Comparison of ENCODE assay signal across 9 mouse cellular contexts in genomic region chrX:86490309-86490708, GRCm38 (mm10).
DNase-seq lines count a peak whose midpoint lies in the region; ATAC-seq and TF ChIP-seq lines count a peak whose summit lies in the region.
"Had no signal": no experiment of that assay in that cellular context is flagged by ENCODE, and none has a peak within 500 bp of the region (broad histone marks: within the 10 kb centered on the region; RNA-seq: fewer than 3 reads in every experiment).

No protein-coding gene starts in this region.

- ATAC-seq in kidney, embryonic 14.5 days (ENCODE audit: low FRiP score, low TSS enrichment): no peak
- ATAC-seq in Patski: no peak
- no peak for ATAC-seq in liver, embryonic 14.5 days (ENCODE audit: insufficient read depth)
- no peak for ATAC-seq in erythroblast, adult 5-6 weeks (replicated peaks; ENCODE audit: low FRiP score, poor library complexity, severe bottlenecking)

- H3K4me2 ChIP-seq in kidney, embryonic 14.5 days (replicated peaks; ENCODE audit: low read depth, low read length): no peak overlapping the region
- no peak overlapping the region for H3K4me2 ChIP-seq in liver, embryonic 14.5 days (ENCODE audit: low read depth)
- H3K4me2 ChIP-seq: embryonic facial prominence, embryonic 13.5 days had no signal

- DNase-seq in kidney, adult 11 months: peak; percentile 6
- DNase-seq in 416B (ENCODE audit: low read depth): peak; percentile 55
- no peak for DNase-seq in Patski (ENCODE audit: low read depth, low spot score)
- peak; percentile 57 to 60 for DNase-seq in cerebellum, postnatal 10 days
- DNase-seq in liver, embryonic 14.5 days (ENCODE audit: low read depth in 3 of 3, low spot score in 3 of 3): no peak
- DNase-seq in urinary bladder, postnatal 36 days (ENCODE audit: low spot score in 2 of 2): no peak

- in situ Hi-C loops in Patski (cut with MboI; ENCODE audit: low pct_unique_long_range_greater_than_20kb): no loop called here

- TF ChIP-seq EP300 in liver, embryonic 14.5 days (IDR thresholded peaks at IDR 0.05; ENCODE audit: low read depth): no peak

- TF ChIP-seq CTCF in Patski (IDR thresholded peaks at IDR 0.05): peak; percentile 57
- TF ChIP-seq CTCF in liver, embryonic 14.5 days (IDR thresholded peaks at IDR 0.05; ENCODE audit: low read depth): peak; percentile 50

- CTCF ChIA-PET in Patski (lab: Charles Lee): no interaction called here

- H3K36me3 ChIP-seq in kidney, embryonic 14.5 days (ENCODE audit: control insufficient read depth, insufficient read depth, low read length): no peaks in the 10 kb centered on the region
- no peaks in the 10 kb centered on the region for H3K36me3 ChIP-seq in liver, embryonic 14.5 days (replicated peaks; ENCODE audit: control insufficient read depth, insufficient read depth, low read depth)
- H3K36me3 ChIP-seq: embryonic facial prominence, embryonic 13.5 days had no signal

- H3K27ac ChIP-seq in kidney, embryonic 14.5 days (ENCODE audit: low read depth, low read length): no peak overlapping the region
- no peak overlapping the region for H3K27ac ChIP-seq in liver, embryonic 14.5 days
- H3K27ac ChIP-seq: embryonic facial prominence, embryonic 13.5 days had no signal

- 22% methylated on average over 3 of the region's 3 CpGs for WGBS in kidney, embryonic 14.5 days
- WGBS in liver, embryonic 14.5 days (ENCODE audit: insufficient replicate concordance): 10% methylated on average over 3 of the region's 3 CpGs

- no peak overlapping the region for H3K4me3 ChIP-seq in kidney, embryonic 14.5 days (ENCODE audit: low read length)
- no peak overlapping the region for H3K4me3 ChIP-seq in liver, embryonic 14.5 days (ENCODE audit: insufficient read depth in 1 of 2, low read depth in 2 of 2, low read length in 2 of 2)
- H3K4me3 ChIP-seq: embryonic facial prominence, embryonic 13.5 days had no signal

- POLR2A ChIA-PET in Patski (lab: Charles Lee): no interaction called here

- H3K9me3 ChIP-seq in kidney, embryonic 14.5 days (ENCODE audit: control insufficient read depth, low read length): no peaks in the 10 kb centered on the region
- no peaks in the 10 kb centered on the region for H3K9me3 ChIP-seq in liver, embryonic 14.5 days (ENCODE audit: control insufficient read depth, low read length)
- H3K9me3 ChIP-seq: embryonic facial prominence, embryonic 13.5 days had no signal

- H3K4me1 ChIP-seq in kidney, embryonic 14.5 days (ENCODE audit: control insufficient read depth, insufficient read depth, low read length): no peaks in the 10 kb centered on the region
- H3K4me1 ChIP-seq in liver, embryonic 14.5 days (replicated peaks; ENCODE audit: control insufficient read depth in 2 of 2, insufficient read depth in 2 of 2, low read length in 1 of 2): no peaks in the 10 kb centered on the region
- H3K4me1 ChIP-seq: embryonic facial prominence, embryonic 13.5 days had no signal

- no peaks in the 10 kb centered on the region for H3K27me3 ChIP-seq in kidney, embryonic 14.5 days (ENCODE audit: control insufficient read depth, insufficient read depth, low read length)
- H3K27me3 ChIP-seq in Patski: peaks cover 16% of the 10 kb centered on the region
- no peaks in the 10 kb centered on the region for H3K27me3 ChIP-seq in liver, embryonic 14.5 days (ENCODE audit: control insufficient read depth, insufficient read depth, low read length)
- H3K27me3 ChIP-seq: embryonic facial prominence, embryonic 13.5 days had no signal

- no peak overlapping the region for H3K9ac ChIP-seq in kidney, embryonic 14.5 days (ENCODE audit: low read depth, low read length)
- H3K9ac ChIP-seq in liver, embryonic 14.5 days (replicated peaks): no peak overlapping the region
- H3K9ac ChIP-seq: embryonic facial prominence, embryonic 13.5 days had no signal

Comparison
In these comparisons a context has a peak if more than half of its experiments do, and no peak if none do; other contexts are left out.
1. DNase-seq: peak in kidney, adult 11 months (single experiment), 416B (single experiment) and cerebellum, postnatal 10 days (2 of 2); none in Patski (single experiment), liver, embryonic 14.5 days (0 of 3) and urinary bladder, postnatal 36 days (0 of 2).